Mouse (Mus musculus) hindbrain, postnatal 0 days (tissue): ENCODE results near the gene Wbp1l. TPM values are rescaled to one million over a fixed set of nuclear protein-coding genes. Genes with fewer than 3 reads are reported as not detected.

Source experiments
- ATAC-seq: fragments of 200-750 bp; cut with Nextera tagmentation; 2 replicates; pipeline ENCODE4 v1.8.0; 2017; ENCODE audit warnings: mild to moderate bottlenecking, moderate TSS enrichment, moderate library complexity
- DNase-seq: peaks from one replicate; pipeline ENCODE4 v3.0.0-alpha.2; 2015; ENCODE audit warnings: low spot score
- H3K27ac ChIP-seq: fragments of 300-500 bp; sonication (generic); 2 replicates; pipeline ENCODE4 v1.5.1; 2014; ENCODE audit warnings: mild to moderate bottlenecking
- H3K27me3 ChIP-seq: fragments of 300-500 bp; sonication (generic); 2 replicates; pipeline ENCODE4 v1.6.1; 2014; ENCODE audit warnings: low read length, mixed read lengths; ENCODE audit not compliant: insufficient read depth
- H3K36me3 ChIP-seq: fragments of 300-500 bp; sonication (generic); 2 replicates; pipeline ENCODE4 v1.6.1; 2014; ENCODE audit warnings: low read length, mixed read lengths; ENCODE audit not compliant: insufficient read depth
- H3K4me1 ChIP-seq: fragments of 300-500 bp; sonication (generic); 2 replicates; pipeline ENCODE4 v1.6.1; 2014; ENCODE audit warnings: antibody characterized with exemption, low read length, mixed read lengths; ENCODE audit not compliant: insufficient read depth
- H3K4me2 ChIP-seq: fragments of 300-500 bp; sonication (generic); 2 replicates; pipeline ENCODE4 v1.6.1; 2014; ENCODE audit warnings: low read depth, mild to moderate bottlenecking, low read length, moderate library complexity, mixed read lengths
- H3K4me3 ChIP-seq: fragments of 300-500 bp; sonication (generic); 2 replicates; pipeline ENCODE4 v1.5.1; 2014; ENCODE audit warnings: low read length
- H3K9ac ChIP-seq: fragments of 300-500 bp; sonication (generic); replicated peaks from 2 replicates; pipeline ENCODE4 v1.6.1; 2014; ENCODE audit warnings: mild to moderate bottlenecking, low read length, moderate library complexity, mixed read lengths
- H3K9me3 ChIP-seq: fragments of 300-500 bp; sonication (generic); 2 replicates; pipeline ENCODE4 v1.6.1; 2016; ENCODE audit warnings: low read length, mixed read lengths
- CTCF ChIP-seq: IDR thresholded peaks from 2 replicates; pipeline ENCODE4 v1.5.1; 2016; ENCODE audit warnings: antibody characterized with exemption, control low read depth, low read depth
- WGBS: fragments of 180-500 bp; shearing (Covaris S2); extraction: QIAGEN DNeasy Blood & Tissue Kit; methylation state at CpG from one replicate; pipeline ENCODE4 v1.1.7; 2014; 5-methylcytosine and 5-hydroxymethylcytosine counted together
- polyA plus RNA-seq: library from polyadenylated mRNA; unstranded; fragments of >200 nt; fragmentation: Nextera tagmentation; extraction: Ambion mirVana; gene quantifications from 2 replicates; pipeline ENCODE4 v1.2.1, GENCODE M21; 2015
- total RNA-seq: library from RNA; depleted of rRNA; stranded (reverse); fragments of >200 nt; gene quantifications from 2 replicates; pipeline ENCODE4 v1.2.3, GENCODE M21; 2014

Gene Wbp1l
- total and polyA plus RNA-seq, 2 experiments from 2014 or later = 30.3 to 52.3 TPM

DNA sequence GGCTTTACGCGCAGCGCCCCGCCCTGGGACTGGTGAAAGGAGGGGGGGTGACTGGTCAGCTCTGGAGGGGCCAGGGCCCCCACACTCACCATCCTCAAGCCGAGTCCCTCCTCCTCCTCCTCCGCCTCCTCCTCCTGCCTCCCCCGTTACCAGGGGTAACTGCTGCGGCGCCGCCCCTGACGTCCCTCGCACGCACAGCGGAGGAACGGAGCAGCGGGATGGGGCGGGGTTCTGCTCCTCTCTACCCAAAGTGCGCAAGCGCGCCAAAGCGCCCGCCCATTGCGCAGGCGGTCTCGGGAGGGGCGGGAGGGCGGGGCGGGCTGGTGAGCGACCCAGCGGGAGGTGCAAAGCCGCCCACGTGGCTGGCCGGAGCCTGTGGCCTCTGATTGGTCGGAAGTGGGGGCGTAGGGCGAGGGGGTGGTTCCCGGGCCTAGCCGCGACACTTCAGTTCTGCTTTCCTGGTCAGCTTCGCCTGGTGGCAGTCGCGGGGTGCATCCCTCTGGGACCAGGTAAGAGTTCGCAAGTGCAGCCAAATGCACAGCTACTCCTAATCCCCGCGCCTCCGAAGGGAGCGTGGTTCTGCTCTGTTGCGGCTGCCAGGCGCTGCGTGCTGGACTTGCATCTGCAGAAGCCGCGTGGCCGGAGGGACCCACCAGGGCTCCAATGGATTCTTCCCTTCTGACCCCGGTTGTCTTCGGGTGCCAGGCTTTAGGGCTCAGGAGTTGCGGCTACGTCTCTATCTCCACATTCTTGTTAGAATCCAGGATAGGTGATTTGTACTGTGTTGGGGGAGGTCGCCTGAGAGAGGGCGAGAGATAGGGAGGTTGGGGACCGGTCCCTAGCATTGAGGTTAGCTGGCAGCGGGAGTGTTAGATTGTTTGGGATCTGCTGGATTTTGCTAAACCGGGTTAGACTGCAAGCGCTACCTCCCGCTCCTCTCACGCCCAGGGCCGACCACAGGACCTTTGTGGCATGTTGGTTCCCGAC, 25.6 kb upstream of the Wbp1l start, which contains the start of the genes Arl3 and Sfxn2:
Gene Arl3, minus strand, starts transcription at position 248 of the 987 bp plus-strand sequence.
Gene Sfxn2, plus strand, starts transcription at position 415 of the 987 bp plus-strand sequence.
- H3K4me2 ChIP-seq = peak within 1 kb of the TSS; percentile 58
- no peaks in the 10 kb centered on the region for H3K36me3 ChIP-seq
- WGBS = under 1% methylated on average over 64 of the region's 67 CpGs
- H3K4me3 ChIP-seq = peak within 1 kb of the TSS; percentile 82
- peak within 1 kb of the TSS; percentile 85 for H3K27ac ChIP-seq
- peaks cover 15% of the 10 kb centered on the region for H3K4me1 ChIP-seq
- peak; percentile 58 for TF ChIP-seq CTCF
- peak; percentile 98 for ATAC-seq
- H3K27me3 ChIP-seq = no peaks in the 10 kb centered on the region
- peak; percentile 98 for DNase-seq
- H3K9ac ChIP-seq = peak within 1 kb of the TSS; percentile 81
- H3K9me3 ChIP-seq = no peaks in the 10 kb centered on the region

DNA sequence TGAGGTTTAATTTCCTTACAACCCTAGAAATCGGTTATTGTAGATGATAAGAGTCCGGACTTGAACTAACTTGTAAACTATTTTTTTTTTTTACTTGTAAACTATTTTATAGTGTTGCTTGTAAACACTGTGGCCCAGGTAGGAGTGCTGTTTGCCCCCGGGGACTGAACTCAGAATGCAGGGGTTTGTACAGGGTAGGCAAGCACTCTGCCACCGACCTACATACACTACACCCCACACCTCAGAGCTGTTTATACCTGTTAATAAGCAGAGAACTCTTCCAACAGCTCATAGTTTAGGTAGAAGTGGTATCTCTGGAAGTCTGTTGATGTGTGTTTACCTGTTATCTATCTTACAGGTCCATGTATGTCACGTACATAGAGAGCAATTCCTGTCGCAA, 24.9 kb upstream of the Wbp1l start:
- Histone ChIP-seq H3K9ac (peak overlapping the region; percentile 81), H3K36me3 (no peaks in the 10 kb centered on the region), H3K4me3 (peak overlapping the region; percentile 82), H3K4me1 (peaks cover 15% of the 10 kb centered on the region), H3K27me3 (no peaks in the 10 kb centered on the region), H3K4me2 (peak overlapping the region; percentile 58), H3K9me3 (no peaks in the 10 kb centered on the region), H3K27ac (0 out of 2 replicates have a peak overlapping the region, but pooled peaks have one; percentile 79)
- DNase-seq (no peak), ATAC-seq (no peak)
- 41% methylated on average over 6 of the region's 6 CpGs for WGBS
- no peak for TF ChIP-seq CTCF

DNA sequence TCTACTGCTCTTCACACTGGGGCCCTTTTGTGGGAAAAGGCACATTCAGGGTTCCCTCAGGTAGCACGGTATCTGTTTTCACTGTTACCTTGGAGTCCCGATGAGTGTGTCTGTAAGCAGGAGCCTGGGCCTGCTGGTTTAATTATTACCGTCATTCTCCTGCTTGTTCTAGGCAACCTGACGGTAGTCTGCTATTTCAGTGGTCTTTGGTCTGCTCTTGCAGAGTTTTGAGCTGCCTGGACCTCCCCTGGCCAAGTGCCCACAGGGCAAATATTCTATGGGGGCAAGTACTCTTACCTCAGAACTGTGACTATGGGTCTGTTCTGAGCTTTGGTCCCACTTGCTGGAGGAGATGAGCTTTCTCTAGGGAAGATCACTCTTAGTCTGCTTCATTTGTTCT, 23.7 kb upstream of the Wbp1l start:
- 54% methylated on average over 4 of the region's 4 CpGs for WGBS
- Histone ChIP-seq H3K27me3 (no peaks in the 10 kb centered on the region), H3K9ac (no peak overlapping the region), H3K27ac (no peak overlapping the region), H3K36me3 (no peaks in the 10 kb centered on the region), H3K4me2 (no peak overlapping the region), H3K4me1 (peaks cover 15% of the 10 kb centered on the region), H3K9me3 (no peaks in the 10 kb centered on the region), H3K4me3 (no peak overlapping the region)
- TF ChIP-seq CTCF = no peak
- DNase-seq (no peak), ATAC-seq (no peak)

DNA sequence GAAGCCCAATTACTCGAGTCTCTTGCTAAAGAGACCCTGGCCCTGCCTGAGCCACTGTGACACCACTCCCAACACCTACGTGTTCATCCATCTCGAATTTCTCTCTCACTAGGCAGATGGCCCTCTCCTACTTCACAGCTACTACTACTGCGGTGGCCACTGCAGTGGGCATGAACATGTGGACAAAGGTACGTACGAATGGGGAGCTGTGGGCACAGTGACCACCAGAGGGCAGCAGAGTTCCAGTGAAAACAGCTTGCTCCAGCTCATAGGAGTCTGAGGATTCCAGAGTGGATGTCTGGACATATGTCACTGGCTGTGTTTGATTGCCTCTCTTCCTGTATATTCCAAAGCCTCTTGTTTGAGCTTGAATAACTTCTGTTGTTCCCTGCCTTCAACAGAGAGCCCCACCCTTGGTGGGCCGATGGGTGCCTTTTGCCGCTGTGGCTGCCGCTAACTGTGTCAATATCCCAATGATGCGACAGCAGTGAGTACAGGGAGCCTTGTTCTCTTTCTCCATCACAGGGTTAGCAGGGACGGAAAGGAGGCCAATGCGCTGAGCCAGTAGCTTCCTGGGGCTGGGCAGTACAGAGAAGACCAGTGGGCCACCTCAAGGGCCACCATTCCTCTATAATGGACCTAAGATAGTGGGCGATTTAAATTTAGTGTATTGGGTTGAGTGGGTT, 10.9 kb upstream of the Wbp1l start:
- Histone ChIP-seq H3K36me3 (peaks cover 21% of the 10 kb centered on the region), H3K27ac (peak overlapping the region; percentile 22; the same call in 1 of the 2 replicates), H3K4me2 (no peak overlapping the region), H3K27me3 (no peaks in the 10 kb centered on the region), H3K9ac (no peak overlapping the region), H3K4me3 (no peak overlapping the region), H3K9me3 (no peaks in the 10 kb centered on the region), H3K4me1 (no peaks in the 10 kb centered on the region)
- DNase-seq (peak; percentile 92), ATAC-seq (peak; percentile 81)
- peak; percentile 97 for TF ChIP-seq CTCF
- WGBS = 59% methylated on average over 13 of the region's 13 CpGs

DNA sequence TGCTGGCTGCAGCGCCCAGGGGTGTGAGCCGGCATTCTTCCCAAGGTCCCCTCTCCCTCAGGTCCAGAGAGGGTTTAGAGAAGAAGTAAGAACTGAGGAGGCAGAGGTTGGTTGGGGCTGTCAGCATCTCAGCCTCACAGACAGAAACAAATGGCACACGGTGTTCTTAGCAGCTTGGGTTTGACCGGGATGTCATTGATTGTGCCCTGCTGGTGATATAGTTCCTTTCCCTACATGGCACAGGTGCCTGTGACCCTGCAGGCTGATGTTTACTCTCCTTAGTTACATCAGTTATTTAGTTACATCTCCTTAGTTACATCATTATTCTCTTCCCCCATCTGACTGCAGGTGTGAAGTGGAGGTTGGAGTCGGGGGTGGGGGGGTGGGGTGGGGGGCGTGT, 7.3 kb upstream of the Wbp1l start:
- Histone ChIP-seq H3K4me1 (no peaks in the 10 kb centered on the region), H3K4me2 (no peak overlapping the region), H3K27me3 (no peaks in the 10 kb centered on the region), H3K9me3 (no peaks in the 10 kb centered on the region), H3K4me3 (no peak overlapping the region), H3K27ac (no peak overlapping the region), H3K36me3 (peaks cover 24% of the 10 kb centered on the region), H3K9ac (no peak overlapping the region)
- TF ChIP-seq CTCF = no peak
- 92% methylated on average over 6 of the region's 6 CpGs for WGBS
- no peak for ATAC-seq
- DNase-seq = no peak

DNA sequence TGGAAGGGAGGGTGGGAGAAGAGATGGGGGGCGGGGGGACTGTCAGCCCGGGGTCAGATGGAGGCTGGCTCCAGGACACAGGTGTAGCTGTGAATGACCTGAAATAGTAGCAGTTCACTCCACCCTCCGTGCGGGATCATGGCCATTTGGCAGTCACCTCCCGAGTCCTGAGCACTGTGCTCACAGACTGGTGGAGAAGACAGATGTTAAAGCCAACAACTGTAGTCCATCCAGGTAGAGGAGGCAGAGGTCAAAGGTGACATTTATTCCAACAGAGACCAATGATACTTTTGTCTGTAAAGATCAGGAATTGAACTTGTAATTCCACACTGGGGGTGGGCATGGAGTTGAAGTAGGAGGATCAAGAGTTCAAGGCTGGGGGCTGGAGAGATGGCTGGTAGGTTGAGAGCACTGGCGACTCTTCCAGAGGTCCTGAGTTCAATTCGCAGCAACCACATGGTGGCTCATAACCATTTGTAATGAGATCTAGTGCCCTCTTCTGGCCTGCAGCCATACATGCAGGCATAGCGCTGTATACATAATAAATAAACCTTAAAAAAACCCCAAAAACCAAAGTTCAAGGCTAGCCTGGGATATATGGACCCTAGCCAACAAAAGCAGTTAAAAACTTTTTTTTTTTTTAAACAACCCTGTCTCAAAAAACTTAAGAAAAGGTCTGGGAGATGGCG, 6.0 kb upstream of the Wbp1l start:
- DNase-seq (no peak), ATAC-seq (no peak)
- Histone ChIP-seq H3K4me3 (no peak overlapping the region), H3K4me2 (no peak overlapping the region), H3K9me3 (no peaks in the 10 kb centered on the region), H3K36me3 (peaks cover 24% of the 10 kb centered on the region), H3K27ac (no peak overlapping the region), H3K4me1 (no peaks in the 10 kb centered on the region), H3K27me3 (no peaks in the 10 kb centered on the region), H3K9ac (no peak overlapping the region)
- peak; percentile 25 for TF ChIP-seq CTCF
- WGBS = 96% methylated on average over 9 of the region's 9 CpGs
